Mouse (Mus musculus): Measurements from ENCODE around the gene Rhox3c. TPM values are rescaled to one million over a fixed set of nuclear protein-coding genes. Genes with fewer than 3 reads are reported as not detected.

The Rhox3c gene
- polyA plus RNA-seq (2015; fragmentation: Nextera tagmentation; extraction: Ambion mirVana), result not detected in 2 replicates

DNA sequence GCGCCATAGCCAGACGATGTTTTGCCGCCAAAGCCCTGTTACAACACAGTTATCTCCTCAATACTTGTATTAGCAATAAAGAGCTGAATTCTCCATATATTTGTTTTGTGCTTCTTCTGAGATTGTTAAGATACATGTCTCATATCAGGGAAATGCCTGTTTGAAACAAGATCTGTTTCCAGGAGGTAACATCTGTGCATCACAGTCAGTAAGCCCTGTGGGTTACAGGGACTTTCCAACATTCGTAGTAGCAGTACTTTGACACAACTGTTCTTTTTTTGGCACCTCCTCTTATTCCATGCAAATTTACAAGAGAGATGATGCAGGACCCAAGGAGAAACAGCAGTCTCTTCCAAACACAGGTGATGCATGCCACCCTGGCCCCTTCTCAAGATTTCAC lies at the start of gene Rhox3c:
Gene Rhox3c, plus strand, starts transcription at position 301 of the 400 bp plus-strand sequence.

DNA sequence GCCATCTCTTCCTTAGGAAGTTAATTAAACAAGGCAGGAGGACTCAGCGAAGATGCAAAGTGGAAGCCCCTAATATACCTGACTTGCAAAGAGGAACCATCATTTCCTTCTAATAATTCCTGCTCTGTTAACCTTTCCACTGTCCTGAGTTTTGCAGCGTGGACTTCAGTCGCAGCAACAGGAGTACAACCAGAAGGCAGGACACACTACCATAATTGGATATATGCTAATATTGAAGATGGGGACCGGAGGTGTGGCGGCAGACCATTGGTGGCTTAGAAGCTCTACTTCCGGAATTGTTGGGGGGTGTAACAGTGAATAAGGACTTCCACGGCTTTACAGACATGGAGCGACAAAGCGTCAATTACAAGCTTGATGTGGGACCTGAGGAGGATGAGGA lies 46.6 kb upstream of the Rhox3c start, which contains the start of gene Rhox2b:
Gene Rhox2b, plus strand, starts transcription at position 301 of the 400 bp plus-strand sequence.

DNA sequence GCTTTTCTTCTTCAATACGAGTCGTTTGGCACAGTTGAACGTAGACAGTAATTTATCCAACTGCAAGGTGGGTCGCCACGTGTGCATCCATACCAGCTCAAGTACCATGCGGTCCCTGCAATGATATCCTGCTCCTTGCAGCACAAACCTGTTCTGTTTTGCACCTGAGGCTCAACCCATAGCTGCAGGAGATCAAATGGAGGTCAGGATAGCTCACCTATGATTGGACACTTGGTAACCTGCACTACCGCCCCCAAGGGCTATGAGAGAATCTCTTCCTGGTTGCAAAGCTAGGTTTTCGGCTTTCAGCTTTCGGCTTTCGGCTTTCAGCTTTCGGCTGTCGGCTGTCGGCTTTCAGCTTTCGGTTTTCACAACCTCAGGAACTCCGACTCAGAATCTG lies 26.2 kb upstream of the Rhox3c start, which contains the start of gene Rhox4b:
Gene Rhox4b, plus strand, starts transcription at position 301 of the 400 bp plus-strand sequence.

DNA sequence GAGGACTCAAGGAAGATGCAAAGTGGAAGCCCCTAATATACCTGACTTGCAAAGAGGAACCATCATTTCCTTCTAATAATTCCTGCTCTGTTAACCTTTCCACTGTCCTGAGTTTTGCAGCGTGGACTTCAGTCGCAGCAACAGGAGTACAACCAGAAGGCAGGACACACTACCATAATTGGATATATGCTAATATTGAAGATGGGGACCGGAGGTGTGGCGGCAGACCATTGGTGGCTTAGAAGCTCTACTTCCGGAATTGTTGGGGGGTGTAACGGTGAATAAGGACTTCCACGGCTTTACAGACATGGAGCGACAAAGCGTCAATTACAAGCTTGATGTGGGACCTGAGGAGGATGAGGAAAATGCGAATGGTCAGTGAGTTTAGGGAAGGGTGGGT lies 5.0 kb upstream of the Rhox3c start, which contains the start of gene Rhox2c:
Gene Rhox2c, plus strand, starts transcription at position 301 of the 400 bp plus-strand sequence.

DNA sequence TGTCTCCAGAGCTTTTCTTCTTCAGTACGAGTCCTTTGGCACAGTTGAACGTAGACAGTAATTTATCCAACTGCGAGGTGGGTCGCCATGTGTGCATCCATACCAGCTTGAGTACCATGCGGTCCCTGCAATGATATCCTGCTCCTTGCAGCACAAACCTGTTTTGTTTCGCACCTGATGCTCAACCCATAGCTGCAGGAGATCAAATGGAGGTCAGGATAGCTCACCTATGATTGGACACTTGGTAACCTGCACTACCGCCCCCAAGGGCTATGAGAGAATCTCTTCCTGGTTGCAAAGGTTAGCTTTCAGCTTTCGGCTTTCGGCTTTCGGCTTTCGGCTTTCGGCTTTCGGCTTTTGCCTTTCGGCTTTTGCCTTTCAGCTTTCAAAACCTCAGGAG lies 21.7 kb downstream of the Rhox3c start, which contains the start of gene Rhox4c:
Gene Rhox4c, plus strand, starts transcription at position 301 of the 400 bp plus-strand sequence.

DNA sequence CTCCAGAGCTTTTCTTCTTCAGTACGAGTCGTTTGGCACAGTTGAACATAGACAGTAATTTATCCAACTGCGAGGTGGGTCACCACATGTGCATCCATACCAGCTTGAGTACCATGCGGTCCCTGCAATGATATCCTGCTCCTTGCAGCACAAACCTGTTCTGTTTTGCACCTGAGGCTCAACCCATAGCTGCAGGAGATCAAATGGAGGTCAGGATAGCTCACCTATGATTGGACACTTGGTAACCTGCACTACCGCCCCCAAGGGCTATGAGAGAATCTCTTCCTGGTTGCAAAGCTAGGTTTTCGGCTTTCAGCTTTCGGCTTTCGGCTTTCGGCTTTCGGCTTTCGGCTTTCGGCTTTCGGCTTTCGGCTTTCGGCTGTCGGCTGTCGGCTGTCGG lies 55.7 kb downstream of the Rhox3c start, which contains the start of gene Rhox4d:
Gene Rhox4d, plus strand, starts transcription at position 301 of the 400 bp plus-strand sequence.

Other genes with a start within 250 kb of the Rhox3c start
- gene Gm9, start 247.5 kb upstream of the Rhox3c start, polyA plus RNA-seq (2015; fragmentation: Nextera tagmentation; extraction: Ambion mirVana), result not detected in 2 replicates
- not detected in 2 replicates for gene Rhox1, start 236.3 kb upstream of the Rhox3c start, polyA plus RNA-seq (2015; fragmentation: Nextera tagmentation; extraction: Ambion mirVana)
- not detected in 2 replicates for gene Rhox2a, start 213.6 kb upstream of the Rhox3c start, polyA plus RNA-seq (2015; fragmentation: Nextera tagmentation; extraction: Ambion mirVana)
- gene Rhox3a, start 208.7 kb upstream of the Rhox3c start, polyA plus RNA-seq (2015; fragmentation: Nextera tagmentation; extraction: Ambion mirVana), result not detected in 2 replicates
- gene Rhox4a, start 193.2 kb upstream of the Rhox3c start, polyA plus RNA-seq (2015; fragmentation: Nextera tagmentation; extraction: Ambion mirVana), result not detected in 2 replicates
- not detected in 2 replicates for gene Rhox3a2, start 78.6 kb upstream of the Rhox3c start, polyA plus RNA-seq (2015; fragmentation: Nextera tagmentation; extraction: Ambion mirVana)
- not detected in 2 replicates for gene Rhox4a2, start 67.7 kb upstream of the Rhox3c start, polyA plus RNA-seq (2015; fragmentation: Nextera tagmentation; extraction: Ambion mirVana)
- gene Rhox2b, start 46.5 kb upstream of the Rhox3c start, polyA plus RNA-seq (2015; fragmentation: Nextera tagmentation; extraction: Ambion mirVana), result not detected in 2 replicates
- gene Rhox4b, start 26.1 kb upstream of the Rhox3c start, polyA plus RNA-seq (2015; fragmentation: Nextera tagmentation; extraction: Ambion mirVana), result not detected in 2 replicates
- gene Rhox2c, start 4.9 kb upstream of the Rhox3c start, polyA plus RNA-seq (2015; fragmentation: Nextera tagmentation; extraction: Ambion mirVana), result not detected in 2 replicates
- gene Rhox4c, start 21.8 kb downstream of the Rhox3c start, polyA plus RNA-seq (2015; fragmentation: Nextera tagmentation; extraction: Ambion mirVana), result not detected in 2 replicates
- not detected in 2 replicates for gene Rhox2d, start 34.8 kb downstream of the Rhox3c start, polyA plus RNA-seq (2015; fragmentation: Nextera tagmentation; extraction: Ambion mirVana)
- not detected in 2 replicates for gene Rhox4d, start 55.8 kb downstream of the Rhox3c start, polyA plus RNA-seq (2015; fragmentation: Nextera tagmentation; extraction: Ambion mirVana)
- gene Rhox2e, start 71.9 kb downstream of the Rhox3c start, polyA plus RNA-seq (2015; fragmentation: Nextera tagmentation; extraction: Ambion mirVana), result not detected in 2 replicates
- gene Rhox3e, start 83.4 kb downstream of the Rhox3c start, polyA plus RNA-seq (2015; fragmentation: Nextera tagmentation; extraction: Ambion mirVana), result not detected in 2 replicates
- gene Rhox4e, start 98.8 kb downstream of the Rhox3c start, polyA plus RNA-seq (2015; fragmentation: Nextera tagmentation; extraction: Ambion mirVana), result not detected in 2 replicates
- not detected in 2 replicates for gene Rhox2f, start 112.8 kb downstream of the Rhox3c start, polyA plus RNA-seq (2015; fragmentation: Nextera tagmentation; extraction: Ambion mirVana)
- not detected in 2 replicates for gene Rhox3f, start 122.4 kb downstream of the Rhox3c start, polyA plus RNA-seq (2015; fragmentation: Nextera tagmentation; extraction: Ambion mirVana)
- gene Rhox4f, start 149.1 kb downstream of the Rhox3c start, polyA plus RNA-seq (2015; fragmentation: Nextera tagmentation; extraction: Ambion mirVana), result not detected in 2 replicates
- gene Rhox3g, start 170.0 kb downstream of the Rhox3c start, polyA plus RNA-seq (2015; fragmentation: Nextera tagmentation; extraction: Ambion mirVana), result not detected in 2 replicates
- gene Rhox2g, start 184.9 kb downstream of the Rhox3c start, polyA plus RNA-seq (2015; fragmentation: Nextera tagmentation; extraction: Ambion mirVana), result not detected in 2 replicates
- not detected in 2 replicates for gene Rhox4g, start 192.7 kb downstream of the Rhox3c start, polyA plus RNA-seq (2015; fragmentation: Nextera tagmentation; extraction: Ambion mirVana)
- not detected in 2 replicates for gene Rhox3h, start 210.2 kb downstream of the Rhox3c start, polyA plus RNA-seq (2015; fragmentation: Nextera tagmentation; extraction: Ambion mirVana)
- not detected in 2 replicates for gene Rhox2h, start 214.7 kb downstream of the Rhox3c start, polyA plus RNA-seq (2015; fragmentation: Nextera tagmentation; extraction: Ambion mirVana)